Mouse (Mus musculus) ES-Bruce4 (cell line): ENCODE measurements around the gene Adprhl1.

Experiments used
- CTCF ChIP-seq: IDR thresholded peaks from one replicate; pipeline ENCODE4 v1.8.1; 2011; ENCODE audit warnings: low read depth, low read length
- EP300 ChIP-seq: IDR thresholded peaks from 2 replicates; pipeline ENCODE4 v1.6.1; 2011; ENCODE audit warnings: low read depth, low read length; ENCODE audit not compliant: insufficient read depth
- POLR2A ChIP-seq: IDR thresholded peaks from one replicate; pipeline ENCODE4 v1.8.1; 2011; ENCODE audit warnings: low read length; ENCODE audit not compliant: insufficient read depth

DNA sequence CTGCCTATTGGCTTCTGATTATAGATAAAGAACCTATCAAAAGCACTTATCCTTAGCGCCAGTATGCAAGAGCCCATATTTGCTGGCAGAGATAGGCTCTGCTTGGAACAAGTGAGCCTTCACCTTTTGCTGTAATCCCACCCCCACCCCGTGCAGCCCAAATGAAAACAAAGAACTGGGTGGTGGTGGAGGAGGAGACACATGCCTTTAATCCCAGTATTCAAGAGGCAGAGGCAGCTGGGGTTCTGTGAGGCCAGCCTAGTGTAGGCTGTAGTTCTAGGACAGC, 72.3 kb downstream of the Adprhl1 start:
- TF ChIP-seq CTCF (no peak), EP300 (no peak), POLR2A (no peak)
